Mouse (Mus musculus) inflammation-experienced regulatory T-cells, adult 6 months (primary cell): ENCODE measurements around the gene Mis18a. TPM values are rescaled to one million over a fixed set of nuclear protein-coding genes. Genes with fewer than 3 reads are reported as not detected.
A peak's percentile ranks its signal among the peaks of the same experiment; 100 is the strongest.

Experiments
- ATAC-seq: one replicate; pipeline ENCODE4 v1.8.0; 2017
- polyA plus RNA-seq, 3 experiments: library from polyadenylated mRNA; unstranded; fragments of 100-300 nt; shearing (Covaris generic); gene quantifications; one replicate each; pipeline ENCODE4 v1.2.1; 2017

Gene Mis18a
- 10 to 100 TPM; 50.4 to 81.3 (median 50.9) TPM for polyA plus RNA-seq

GRCm38 (mm10) chr16:90727233-90728115, at the start of gene Mis18a:
Gene Mis18a (minus strand): TSS chr16:90727404.
- peak; percentile 93 for ATAC-seq

DNA sequence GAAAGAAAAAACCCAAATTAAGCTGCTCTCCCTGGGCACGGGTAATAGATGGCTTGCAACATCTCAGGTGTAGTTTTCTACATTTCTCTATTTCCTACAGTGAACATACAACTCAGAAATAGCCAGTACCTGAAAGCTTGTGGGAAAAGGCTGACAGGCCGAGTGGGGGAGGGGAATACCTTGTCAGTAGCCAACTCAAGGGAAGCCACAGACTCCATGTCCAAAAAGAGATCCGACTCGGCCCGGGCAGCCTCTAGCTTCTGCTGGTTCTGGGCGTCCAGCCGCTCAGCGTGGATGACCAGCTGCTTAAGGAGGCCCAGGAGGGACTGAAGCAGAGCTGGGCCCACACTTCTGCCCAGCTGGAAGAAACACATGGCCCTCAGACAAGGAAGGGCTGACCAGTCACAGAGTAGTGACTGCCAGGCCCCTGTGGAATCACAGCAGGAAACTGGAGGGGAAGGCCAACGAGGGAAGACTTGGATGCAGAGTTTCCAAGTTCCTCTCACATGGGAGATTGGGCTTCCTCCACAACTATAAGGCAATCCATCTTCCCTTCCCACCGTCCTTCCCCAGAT, 48.8 kb upstream of the Mis18a start:
- no peak for ATAC-seq

- ATAC-seq, result no peak
These were observed 47.4 kb upstream of the Mis18a start for GRCm38 (mm10) chr16:90774646-90775045.

DNA sequence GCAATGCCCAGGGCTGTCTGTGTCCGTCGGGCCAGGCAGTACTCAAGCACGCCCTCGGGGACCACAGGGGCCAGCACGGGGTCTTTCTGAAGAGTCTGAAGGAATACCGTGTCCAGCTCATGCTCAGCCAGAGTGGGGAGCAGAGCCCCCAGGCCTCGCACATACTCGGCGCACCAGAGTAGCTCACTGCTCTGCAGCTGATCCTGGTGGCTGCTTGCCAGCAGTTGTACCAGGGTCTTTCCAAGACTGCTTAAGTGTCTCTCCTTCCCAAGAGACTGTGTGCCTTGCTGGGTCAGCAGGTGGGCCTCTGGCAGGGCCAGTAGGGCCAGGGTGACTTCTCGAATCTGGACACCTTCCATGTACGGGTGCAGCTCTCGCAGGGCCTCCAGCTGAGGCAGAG, 47.0 kb upstream of the Mis18a start:
- no peak for ATAC-seq

GRCm38 (mm10) chr16:90766919-90767454, 39.8 kb upstream of the Mis18a start:
- no peak for ATAC-seq

DNA sequence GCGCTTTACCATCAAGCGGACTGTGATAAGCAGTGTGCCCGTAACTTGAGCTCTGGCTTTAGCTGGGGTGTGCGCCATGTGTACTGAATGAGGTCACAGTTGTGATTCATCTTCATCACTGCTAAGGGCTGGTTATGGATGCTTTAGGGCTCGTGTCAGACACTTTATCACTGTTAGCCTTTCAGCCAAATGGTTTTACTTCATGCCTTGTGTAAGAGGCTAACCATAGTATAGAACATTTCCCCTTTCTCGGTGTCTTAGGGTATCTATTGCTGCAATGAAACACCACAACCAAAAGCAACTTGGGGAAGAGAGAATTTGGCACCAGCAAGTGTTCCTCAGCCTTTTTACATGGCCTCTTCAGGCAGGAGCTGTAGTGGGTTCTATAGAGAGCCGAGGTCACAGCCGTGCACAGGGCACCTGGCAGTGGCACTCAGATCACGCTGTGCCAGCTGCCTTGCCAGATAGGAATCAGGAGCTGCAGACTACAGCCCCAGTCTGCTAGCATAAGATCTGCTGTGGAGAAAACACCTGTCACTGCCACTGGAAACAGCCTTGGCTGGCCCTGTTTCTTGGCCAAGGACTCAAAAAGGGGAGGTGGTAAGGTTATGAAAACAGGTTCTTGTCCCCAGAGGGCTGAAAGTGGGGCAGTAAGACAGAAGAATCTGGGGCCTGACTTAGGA, 38.1 kb upstream of the Mis18a start:
- ATAC-seq, result no peak

DNA sequence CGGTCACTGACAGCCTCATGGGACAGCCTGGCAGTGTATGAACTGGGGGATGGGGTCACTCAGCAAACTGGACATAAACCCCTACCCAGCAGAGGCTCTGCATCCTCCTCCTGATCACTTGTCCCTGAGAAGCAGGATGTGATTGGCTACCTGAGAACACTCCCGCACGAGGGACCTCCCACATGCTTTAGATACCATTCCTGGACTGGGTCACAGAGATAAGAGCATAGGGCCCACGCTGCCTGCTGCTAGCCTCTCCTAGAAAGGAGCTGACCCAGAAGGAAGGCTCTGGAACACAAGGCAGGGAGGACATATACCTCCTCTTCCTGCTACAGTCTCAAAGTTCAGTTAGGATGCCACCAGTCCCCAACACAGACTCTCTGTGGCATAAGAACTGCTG, 33.3 kb upstream of the Mis18a start:
- no peak for ATAC-seq

DNA sequence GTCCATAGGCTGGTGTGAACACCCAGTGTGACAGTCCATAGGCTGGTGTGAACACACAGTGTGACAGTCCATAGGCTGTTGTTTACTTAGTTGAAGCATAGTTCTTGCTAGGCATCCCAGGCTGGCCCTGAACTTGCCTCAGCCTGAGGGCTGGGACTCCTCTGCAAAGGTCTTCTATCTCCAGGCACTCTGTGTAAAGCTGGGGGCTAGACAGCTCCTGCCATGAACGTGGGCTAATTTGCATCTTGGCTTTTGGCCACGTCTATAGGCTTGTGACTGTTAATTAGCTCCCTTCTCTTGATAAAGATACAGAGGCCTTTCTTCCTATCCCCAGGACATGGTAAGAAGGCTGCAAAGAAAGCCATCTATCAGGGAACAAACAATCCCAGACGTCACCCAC, 32.1 kb upstream of the Mis18a start:
- ATAC-seq, result no peak

- ATAC-seq, result no peak
These were observed 26.3 kb upstream of the Mis18a start for GRCm38 (mm10) chr16:90753386-90753941.

- ATAC-seq, result no peak
These were observed 21.0 kb upstream of the Mis18a start for GRCm38 (mm10) chr16:90748169-90748568.

- no peak for ATAC-seq
These were observed 19.9 kb upstream of the Mis18a start for GRCm38 (mm10) chr16:90747143-90747542.

DNA sequence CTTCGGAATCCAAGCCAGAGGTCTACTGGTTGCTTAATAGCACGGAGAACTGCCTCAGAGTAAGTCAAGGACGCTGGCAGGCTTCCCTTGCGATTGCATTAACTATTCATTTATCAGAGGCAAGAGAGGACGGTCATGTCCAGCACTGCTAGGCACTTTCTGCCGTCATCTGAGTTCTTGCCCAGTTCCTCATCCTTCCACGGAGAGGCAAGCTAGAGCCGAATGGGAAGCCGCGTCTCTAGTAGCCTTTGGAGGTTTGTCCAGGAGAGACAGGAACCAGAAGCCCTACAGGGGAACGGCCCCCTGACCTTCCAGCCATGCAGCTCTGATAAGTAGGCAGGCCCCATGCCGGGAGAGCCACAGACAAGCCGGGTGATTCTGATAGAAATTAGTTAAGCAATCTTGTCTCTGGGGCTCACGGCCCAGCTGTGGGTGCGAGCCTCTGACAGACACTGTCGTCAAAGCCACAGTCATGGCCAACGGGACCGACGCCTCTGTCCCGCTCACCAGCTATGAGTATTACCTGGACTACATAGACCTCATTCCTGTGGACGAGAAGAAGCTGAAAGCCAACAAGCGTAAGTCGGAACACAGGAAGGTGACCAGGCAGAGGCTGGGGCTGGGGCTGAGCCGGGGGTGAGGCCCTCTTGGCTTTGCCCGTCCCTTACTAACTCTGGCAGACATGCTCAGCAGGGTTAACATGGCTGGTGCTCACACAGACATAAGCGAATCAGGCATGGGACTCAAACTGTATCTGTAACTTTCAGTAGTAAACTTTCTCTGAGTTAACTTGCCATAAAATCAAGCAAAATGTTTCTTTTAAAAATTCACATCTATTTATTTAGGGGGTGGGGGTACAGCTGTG, 11.1 kb upstream of the Mis18a start, which contains the start of gene Mrap:
Mrap (plus strand) TSS at position 116 of the 865 bp plus-strand sequence.
- ATAC-seq, result no peak

DNA sequence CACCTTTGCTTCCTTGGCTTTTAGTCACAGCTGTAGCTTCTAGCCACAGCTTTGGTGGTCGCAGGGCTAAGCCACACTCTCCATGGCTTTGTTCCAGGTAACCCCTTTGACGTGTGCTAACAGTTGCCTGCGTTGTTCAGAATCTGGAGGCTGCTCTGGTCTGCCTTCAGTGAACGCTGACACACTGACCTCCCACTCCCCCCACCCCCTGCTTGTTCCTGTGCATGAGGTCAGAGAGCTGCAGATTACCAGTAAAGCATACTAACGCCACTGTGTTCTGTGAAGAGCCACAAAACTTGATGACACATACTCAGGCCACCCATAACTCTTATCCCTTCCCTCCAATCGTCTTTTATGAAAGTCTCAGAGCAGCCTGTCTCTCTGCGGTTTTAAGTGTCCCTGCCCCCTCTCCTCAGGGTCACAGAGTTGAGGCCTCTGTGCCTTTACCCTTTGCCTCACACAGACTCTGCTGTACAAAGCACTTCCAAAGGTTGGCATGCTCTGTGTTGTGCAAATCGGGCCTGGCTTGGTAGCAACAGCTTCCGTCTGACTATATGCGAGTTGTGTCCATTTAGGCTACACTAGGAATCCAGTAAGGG, 9.6 kb upstream of the Mis18a start:
- ATAC-seq, result no peak

DNA sequence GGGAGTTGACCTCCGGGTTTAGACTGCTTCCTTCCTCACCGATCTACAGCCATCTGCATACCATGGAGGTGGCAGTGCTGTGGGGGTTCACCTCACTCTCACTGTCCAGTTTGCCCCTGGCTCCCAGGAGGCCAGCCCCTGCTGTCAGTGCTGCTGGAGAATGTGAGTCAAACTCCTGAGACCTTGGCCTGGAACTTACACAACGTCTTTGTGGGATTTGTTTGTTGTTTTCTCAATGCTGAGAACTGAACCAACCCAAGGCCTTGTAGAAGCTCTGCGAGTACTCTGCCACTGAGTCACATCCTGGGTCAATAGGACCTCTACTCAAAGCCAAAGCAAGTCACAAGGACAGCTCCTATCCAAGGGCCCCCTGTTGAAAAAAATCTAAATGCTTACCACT, 8.4 kb upstream of the Mis18a start:
- ATAC-seq, result no peak

GRCm38 (mm10) chr16:90726600-90727227, 490 bp downstream of the Mis18a start:
- ATAC-seq, result peak; percentile 41

GRCm38 (mm10) chr16:90724051-90724450, 3.2 kb downstream of the Mis18a start:
- no peak for ATAC-seq

DNA sequence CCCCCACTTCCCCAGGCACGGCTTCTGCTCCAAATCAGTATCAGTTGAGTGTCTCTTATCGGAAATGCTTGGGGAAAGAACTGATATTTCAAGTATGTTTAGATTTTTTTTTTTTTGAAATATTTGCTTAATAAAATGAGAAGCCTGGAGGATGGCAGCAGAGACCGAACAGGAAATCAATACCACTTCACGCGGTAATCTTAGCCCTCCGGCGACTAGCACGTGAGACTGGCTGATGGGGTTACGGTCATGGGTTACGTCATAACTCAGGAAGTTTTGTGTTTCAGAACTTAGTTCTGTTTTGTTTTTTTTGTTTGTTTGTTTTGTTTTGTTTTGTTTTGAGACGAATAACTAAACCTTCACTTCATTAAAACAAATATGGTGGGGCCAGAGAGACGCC, 16.9 kb downstream of the Mis18a start:
- ATAC-seq, result no peak

DNA sequence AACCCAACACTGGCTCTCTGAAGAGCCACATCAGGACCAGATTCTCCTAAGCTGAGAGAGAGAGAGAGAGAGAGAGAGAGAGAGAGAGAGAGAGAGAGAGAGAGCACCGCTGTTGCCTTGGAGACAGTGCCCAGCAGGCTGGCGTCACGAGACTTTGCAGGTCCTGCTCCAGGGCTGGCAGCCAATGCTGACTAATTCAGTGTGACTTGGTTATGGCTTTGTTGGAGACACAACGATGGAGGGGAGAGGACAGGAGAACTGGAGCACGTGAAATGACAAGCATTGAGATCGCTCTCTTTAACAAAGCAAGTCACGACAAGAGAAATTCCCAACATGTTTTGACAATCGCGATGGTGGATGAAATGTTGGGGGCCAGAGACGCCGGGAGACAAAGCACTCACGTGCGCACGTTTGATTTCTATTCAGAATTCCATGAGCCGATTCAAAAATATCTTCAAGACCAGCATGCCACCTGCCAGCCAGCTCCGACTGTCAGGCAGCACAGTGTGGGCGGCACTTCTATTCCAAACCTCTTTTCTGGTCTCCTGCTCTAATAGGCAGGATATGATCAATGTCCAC, 17.4 kb downstream of the Mis18a start:
- ATAC-seq, result no peak

DNA sequence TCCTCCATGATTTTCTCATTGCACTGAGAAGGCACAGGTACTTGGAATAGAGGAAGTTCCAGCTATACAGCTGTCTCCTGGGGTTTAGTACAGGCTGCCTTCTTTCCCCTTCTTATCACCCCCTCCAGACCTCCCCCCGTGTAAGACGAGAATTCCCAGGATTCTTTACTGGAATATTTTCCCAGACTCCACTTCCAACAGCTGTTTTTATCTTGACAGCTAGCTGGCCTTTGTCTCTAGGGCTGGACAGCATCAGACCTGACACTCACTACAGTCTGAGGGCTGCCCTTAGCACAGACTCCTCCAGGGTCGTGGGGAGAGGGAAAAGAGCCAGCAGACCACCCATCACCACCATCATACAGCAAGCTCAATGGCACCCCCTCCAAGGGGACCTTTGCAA, 20.9 kb downstream of the Mis18a start:
- ATAC-seq, result no peak

GRCm38 (mm10) chr16:90704161-90704825, 22.9 kb downstream of the Mis18a start:
- ATAC-seq, result no peak
